Mouse (Mus musculus) urinary bladder, postnatal 0 days (tissue): ENCODE measurements around the gene Fcgrt. TPM values are rescaled to one million over a fixed set of nuclear protein-coding genes. Genes with fewer than 3 reads are reported as not detected.
A peak's percentile ranks its signal among the peaks of the same experiment; 100 is the strongest.

Experiments
- microRNA counts: library from miRNA; unstranded; fragments of <30 nt; microRNA quantifications from one replicate; lab custom pipeline; 2016
- microRNA-seq: library from miRNA; unstranded; fragments of <30 nt; microRNA quantifications from one replicate; pipeline ENCODE4, GENCODE M21; 2016
- polyA plus RNA-seq: library from polyadenylated mRNA; unstranded; fragments of >200 nt; fragmentation: Nextera tagmentation; extraction: Ambion mirVana; gene quantifications from 2 replicates; pipeline ENCODE4 v1.2.1, GENCODE M21; 2015

Fcgrt gene
- polyA plus RNA-seq = 134 and 152 TPM in 2 replicates

DNA sequence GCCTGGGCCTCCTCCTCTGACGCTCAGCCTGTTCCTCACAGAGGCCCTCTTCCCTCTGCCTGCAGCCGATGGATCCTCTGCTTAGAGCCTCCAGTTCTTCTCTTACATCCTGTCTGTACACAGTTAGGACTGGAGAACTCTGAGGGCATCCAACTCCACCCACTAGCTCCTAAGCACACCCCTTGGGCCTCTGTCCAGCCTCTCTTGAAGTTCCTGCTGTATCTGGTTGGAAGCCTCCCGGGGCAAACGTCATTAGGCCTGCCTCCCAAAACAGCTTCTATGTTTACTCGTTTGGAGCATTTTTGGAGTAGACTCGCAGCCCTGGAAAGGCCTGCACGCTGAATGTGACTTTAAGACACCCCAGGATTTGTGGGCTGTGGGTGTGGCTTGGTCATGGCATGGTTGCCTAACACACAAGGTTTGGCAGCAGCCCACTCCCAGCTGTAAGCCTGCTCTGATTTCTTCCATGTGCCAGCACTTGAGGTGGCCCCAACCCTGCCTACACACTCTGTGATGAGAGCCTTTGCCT lies at the start of gene Fcgrt:
Gene Fcgrt, minus strand, starts transcription at position 200 of the 529 bp plus-strand sequence.

DNA sequence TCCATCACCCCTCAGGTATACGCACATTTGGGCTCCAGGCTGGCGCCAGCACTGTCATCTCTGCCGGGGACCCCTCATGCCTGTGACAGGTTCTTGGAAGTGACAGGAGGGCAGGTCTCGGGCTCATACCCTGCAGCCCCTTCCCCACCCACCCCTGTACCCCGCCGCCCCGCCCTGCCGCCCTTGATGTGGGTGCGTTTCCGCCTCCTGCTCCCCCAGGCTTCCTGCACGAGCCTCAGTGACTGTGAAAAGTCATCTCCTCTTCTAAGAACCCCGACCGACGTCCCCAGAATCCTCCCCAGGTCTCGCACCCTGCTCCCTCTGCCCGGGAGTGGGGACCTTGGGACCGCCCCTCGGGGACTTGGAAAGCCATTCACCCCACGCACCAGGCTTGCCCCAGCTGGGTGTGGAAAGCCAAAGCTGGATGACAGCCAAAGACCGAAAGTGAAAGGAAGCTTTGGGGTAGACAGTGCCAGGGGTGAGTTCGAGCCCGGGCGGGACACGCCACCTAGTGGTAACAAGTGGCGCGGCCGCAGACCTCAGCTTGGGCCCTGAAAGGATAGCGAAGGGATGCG lies 32.4 kb upstream of the Fcgrt start, which contains the start of the genes Gm45713 and Flt3l:
Gene Gm45713, minus strand, starts transcription at position 239 of the 575 bp plus-strand sequence.
Gene Flt3l, minus strand, starts transcription at position 440 of the 575 bp plus-strand sequence.

DNA sequence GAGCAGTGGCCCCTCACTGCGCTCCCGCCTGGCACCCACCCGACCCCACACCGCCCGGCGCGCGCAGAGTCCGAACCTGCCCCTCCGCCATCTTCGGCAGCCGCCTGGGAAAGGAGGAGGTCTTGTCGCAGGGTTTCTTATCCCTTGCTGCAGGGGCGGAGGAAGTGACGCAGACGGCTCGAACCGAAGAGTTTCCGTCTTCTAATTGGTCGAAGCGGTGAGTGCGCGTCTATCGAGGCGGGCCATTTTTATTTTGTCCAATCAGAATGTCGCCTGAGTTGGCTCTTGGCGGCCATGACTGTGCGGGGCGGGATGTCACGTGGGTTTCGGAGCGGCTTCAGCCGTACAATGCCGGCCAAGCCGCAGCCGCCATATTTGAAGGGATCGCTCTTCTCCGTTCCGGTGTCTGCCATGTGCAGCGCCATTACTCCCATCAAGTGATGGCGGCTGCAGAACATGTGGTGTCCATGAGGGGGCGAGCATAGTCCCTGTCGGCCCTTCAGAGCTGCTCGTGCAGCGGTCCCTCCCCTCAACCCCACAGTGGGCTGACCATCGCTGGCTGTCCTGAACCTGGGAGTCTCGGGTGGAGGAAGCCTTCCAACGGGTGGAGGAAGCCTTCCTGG lies 25.1 kb upstream of the Fcgrt start, which contains the start of gene Rpl13a:
Gene Rpl13a, minus strand, starts transcription at position 138 of the 623 bp plus-strand sequence.

GRCm38 (mm10) chr7:45124224-45125143 lies 20.8 kb upstream of the Fcgrt start, which contains the start of gene Rps11:
Gene Rps11 (minus strand): TSS chr7:45124439.

DNA sequence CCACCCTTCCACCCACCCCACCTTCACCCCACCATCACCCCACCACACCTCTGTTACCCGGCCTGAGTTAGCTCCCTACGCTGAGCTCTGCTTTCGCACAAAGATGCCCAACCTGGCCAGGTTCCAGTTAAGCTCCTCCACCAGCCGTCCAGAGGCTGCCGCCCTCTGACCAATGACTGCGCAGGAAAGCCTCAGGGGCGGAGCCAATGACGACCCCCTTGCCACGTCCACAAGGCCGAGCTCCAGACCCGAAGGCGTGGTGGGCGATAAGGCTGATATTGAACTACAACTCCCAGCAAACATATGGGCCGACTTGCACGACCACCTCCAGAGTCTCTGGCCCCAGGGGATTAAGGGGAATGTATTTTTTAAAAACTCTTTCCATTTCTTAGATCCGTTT lies 11.6 kb downstream of the Fcgrt start, which contains the start of gene Rcn3:
Gene Rcn3, minus strand, starts transcription at position 174 of the 400 bp plus-strand sequence.

DNA sequence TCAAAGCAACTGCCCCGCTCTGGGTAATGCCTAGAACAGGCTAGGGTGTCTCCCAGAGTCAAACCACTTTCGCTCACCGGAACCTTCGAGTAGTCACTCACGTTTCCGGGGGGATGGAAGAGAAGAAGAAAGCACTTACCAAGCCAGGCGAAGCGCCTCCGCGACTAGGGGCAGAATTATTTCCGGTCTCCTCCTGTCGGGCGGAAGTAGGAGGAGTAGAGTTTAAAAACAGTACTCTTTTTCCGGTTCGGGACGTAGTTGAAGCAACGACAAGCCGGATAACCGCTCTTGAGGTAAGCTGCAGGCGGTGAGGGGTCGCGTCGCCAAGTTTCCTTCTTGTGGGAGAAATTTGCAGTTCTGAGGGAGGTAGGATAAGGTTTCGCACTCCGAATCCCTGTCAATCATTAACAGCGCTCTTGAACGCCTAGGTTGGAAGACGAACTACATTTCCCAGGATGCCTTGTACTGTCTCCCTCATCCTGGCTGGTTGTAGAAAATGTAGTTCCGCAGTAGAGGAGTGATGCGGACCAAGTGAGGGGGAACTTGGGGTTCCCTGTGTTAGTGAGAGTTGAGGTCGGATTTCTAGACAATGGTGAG lies 41.3 kb downstream of the Fcgrt start, which contains the start of the genes Nosip and Prrg2:
Gene Nosip, plus strand, starts transcription at position 191 of the 597 bp plus-strand sequence.
Gene Prrg2, minus strand, starts transcription at position 439 of the 597 bp plus-strand sequence.

DNA sequence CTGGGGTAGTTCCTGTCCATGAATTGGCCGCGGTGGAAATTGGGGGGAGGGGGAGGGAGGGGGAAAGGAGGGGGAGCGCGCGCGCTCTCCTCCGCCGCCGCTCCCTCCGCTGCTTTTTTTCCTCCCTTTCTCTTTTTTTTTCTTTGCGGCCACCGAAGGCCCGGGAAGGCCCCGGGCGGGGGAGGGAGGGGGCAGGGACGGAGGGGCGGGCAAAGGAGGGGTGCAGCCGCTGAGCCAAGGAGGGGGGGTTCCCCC lies 50.9 kb downstream of the Fcgrt start, which contains the start of gene Prr12:
Gene Prr12, minus strand, starts transcription at position 20 of the 255 bp plus-strand sequence.

MicroRNAs within 50 kb of the gene (microRNA counts, 519-probe panel; counts per million panel counts)
- microRNA mmu-miR-150 (lab: Ali Mortazavi, UCI) = 3,260 counts per million, percentile 53 among the panel's probes with 10 or more counts

Small RNAs within 50 kb of the gene (microRNA-seq; reads per million reads assigned to microRNA genes)
- 67.4 reads per million, percentile 43 among the genes with 10 or more reads in this experiment for gene Mir150
- 20.4 reads per million, percentile 28 among the genes with 10 or more reads in this experiment for gene Mir5121

Other genes starting within 250 kb of the Fcgrt start
- gene Pnkp, start 246.7 kb downstream of the Fcgrt start, polyA plus RNA-seq = 23.5 and 32.3 TPM in 2 replicates
- gene Ptov1, start 234.1 kb downstream of the Fcgrt start, polyA plus RNA-seq = 204 and 244 TPM in 2 replicates
- gene Med25, start 211.1 kb downstream of the Fcgrt start, polyA plus RNA-seq = 56.3 and 58.9 TPM in 2 replicates
- gene Fuz, start 207.8 kb downstream of the Fcgrt start, polyA plus RNA-seq = 27.5 and 29.3 TPM in 2 replicates
- gene Ap2a1, start 174.4 kb downstream of the Fcgrt start, polyA plus RNA-seq = 32.3 and 40.8 TPM in 2 replicates
- 0.23 and 0.39 TPM in 2 replicates for gene Tsks, start 160.6 kb downstream of the Fcgrt start, polyA plus RNA-seq
- 10.1 and 10.3 TPM in 2 replicates for gene Cpt1c, start 129.0 kb downstream of the Fcgrt start, polyA plus RNA-seq
- gene Prmt1, start 117.3 kb downstream of the Fcgrt start, polyA plus RNA-seq = 237 and 244 TPM in 2 replicates
- 52.3 and 56.8 TPM in 2 replicates for gene Irf3, start 106.2 kb downstream of the Fcgrt start, polyA plus RNA-seq
- gene Bcl2l12, start 105.1 kb downstream of the Fcgrt start, polyA plus RNA-seq = 31.9 and 33.3 TPM in 2 replicates
- gene Scaf1, start 87.5 kb downstream of the Fcgrt start, polyA plus RNA-seq = 22.9 and 24.6 TPM in 2 replicates
- 342 and 359 TPM in 2 replicates for gene Rras, start 85.9 kb downstream of the Fcgrt start, polyA plus RNA-seq
- 4.3 and 5.6 TPM in 2 replicates for gene Prr12, start 51.0 kb downstream of the Fcgrt start, polyA plus RNA-seq
- 33.7 and 38.6 TPM in 2 replicates for gene Nosip, start 41.4 kb downstream of the Fcgrt start, polyA plus RNA-seq
- gene Prrg2, start 41.2 kb downstream of the Fcgrt start, polyA plus RNA-seq = 22.6 and 23.4 TPM in 2 replicates
- gene Rcn3, start 11.6 kb downstream of the Fcgrt start, polyA plus RNA-seq = 345 and 360 TPM in 2 replicates
- 1,079 and 1,156 TPM in 2 replicates for gene Rps11, start 20.6 kb upstream of the Fcgrt start, polyA plus RNA-seq
- gene Rpl13a, start 24.9 kb upstream of the Fcgrt start, polyA plus RNA-seq = 1,221 and 1,252 TPM in 2 replicates
- gene Gm45713, start 32.4 kb upstream of the Fcgrt start, polyA plus RNA-seq = 0.22 and 0.60 TPM in 2 replicates
- 3.5 and 4.9 TPM in 2 replicates for gene Flt3l, start 32.6 kb upstream of the Fcgrt start, polyA plus RNA-seq
- gene Pih1d1, start 50.5 kb upstream of the Fcgrt start, polyA plus RNA-seq = 52.0 and 54.3 TPM in 2 replicates
- gene Aldh16a1, start 50.7 kb upstream of the Fcgrt start, polyA plus RNA-seq = 19.3 and 21.1 TPM in 2 replicates
- 0.08 TPM in 1 of 2 replicates, not detected in the other for gene Slc17a7, start 60.1 kb upstream of the Fcgrt start, polyA plus RNA-seq
- not detected in 2 replicates for gene Gfy, start 75.7 kb upstream of the Fcgrt start, polyA plus RNA-seq
- not detected in 2 replicates for gene Pth2, start 77.1 kb upstream of the Fcgrt start, polyA plus RNA-seq
- 0.26 and 0.35 TPM in 2 replicates for gene Ccdc155, start 101.0 kb upstream of the Fcgrt start, polyA plus RNA-seq
- 13.9 and 16.5 TPM in 2 replicates for gene Dkkl1, start 108.3 kb upstream of the Fcgrt start, polyA plus RNA-seq
- 39.4 and 41.4 TPM in 2 replicates for gene Tead2, start 111.9 kb upstream of the Fcgrt start, polyA plus RNA-seq
- 4.2 and 18.7 TPM in 2 replicates for gene Cd37, start 135.3 kb upstream of the Fcgrt start, polyA plus RNA-seq
- not detected in 2 replicates for gene Slc6a16, start 137.2 kb upstream of the Fcgrt start, polyA plus RNA-seq
- gene Slc6a21, start 173.7 kb upstream of the Fcgrt start, polyA plus RNA-seq = not detected in 2 replicates
- 17.6 and 18.0 TPM in 2 replicates for gene Trpm4, start 229.9 kb upstream of the Fcgrt start, polyA plus RNA-seq
- 0.17 and 0.27 TPM in 2 replicates for gene Hrc, start 231.4 kb upstream of the Fcgrt start, polyA plus RNA-seq